ENCODE assay signal across 9 mouse cellular contexts in the genomic region with DNA sequence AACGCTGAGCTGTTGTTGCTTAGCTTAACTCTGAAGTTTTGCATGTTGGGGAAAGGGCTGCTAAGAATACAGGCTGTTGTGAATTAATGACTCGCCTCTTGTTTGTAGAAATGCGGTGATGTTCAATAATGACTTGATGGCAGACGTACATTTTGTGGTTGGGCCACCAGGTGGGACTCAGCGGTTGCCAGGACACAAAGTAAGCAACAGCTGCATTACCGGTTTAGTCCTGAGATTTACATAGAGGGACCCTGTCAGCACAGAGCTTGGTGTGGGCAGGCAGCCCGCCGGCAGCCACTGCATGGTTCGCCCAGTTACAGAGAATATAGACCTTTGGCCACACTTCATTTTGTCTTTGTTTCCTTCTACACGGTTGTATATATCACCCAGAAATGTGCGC. TPM values are rescaled to one million over a fixed set of nuclear protein-coding genes. Genes with fewer than 3 reads are reported as not detected.
DNase-seq lines count a peak whose midpoint lies in the region; ATAC-seq lines count a peak whose summit lies in the region.
"Had no signal": no experiment of that assay in that cellular context is flagged by ENCODE, and none has a peak within 500 bp of the region (broad histone marks: within the 10 kb centered on the region; RNA-seq: fewer than 3 reads in every experiment).

No protein-coding gene starts in this region.

- DNase-seq in kidney, adult 9 months: no peak
- peak; percentile 56 for DNase-seq in cerebellum, adult 9-11 months
- no peak for DNase-seq in hindbrain, embryonic 11.5 days (ENCODE audit: low spot score)
- no peak for DNase-seq in thymus, postnatal 36 days
- DNase-seq in right cerebral cortex, postnatal 14 days: no peak
- no peak for DNase-seq in retina, embryonic 14.5 days (ENCODE audit: low spot score)

- peak overlapping the region; percentile 8; the same call in 1 of the 2 replicates for H3K27ac ChIP-seq in kidney, embryonic 14.5 days (ENCODE audit: low read depth, low read length)
- no peak overlapping the region for H3K27ac ChIP-seq in hindbrain, embryonic 11.5 days (ENCODE audit: low read depth, low read length)
- H3K27ac ChIP-seq in midbrain, embryonic 12.5 days (replicated peaks): no peak overlapping the region

- peak overlapping the region; percentile 45 for H3K4me2 ChIP-seq in kidney, embryonic 14.5 days (replicated peaks; ENCODE audit: low read depth, low read length)
- H3K4me2 ChIP-seq in hindbrain, embryonic 11.5 days (replicated peaks; ENCODE audit: low read depth, low read length): no peak overlapping the region
- H3K4me2 ChIP-seq in midbrain, embryonic 12.5 days (replicated peaks): peak overlapping the region; percentile 46

- peak overlapping the region; percentile 32; the same call in 1 of the 2 replicates for H3K4me3 ChIP-seq in kidney, embryonic 14.5 days (ENCODE audit: low read length)
- H3K4me3 ChIP-seq in hindbrain, embryonic 11.5 days (ENCODE audit: low read depth, low read length): no peak overlapping the region
- peak overlapping the region; percentile 30 for H3K4me3 ChIP-seq in midbrain, embryonic 12.5 days

- H3K9me3 ChIP-seq in kidney, embryonic 14.5 days (ENCODE audit: control insufficient read depth, low read length): no peaks in the 10 kb centered on the region
- H3K9me3 ChIP-seq in hindbrain, embryonic 11.5 days (ENCODE audit: control insufficient read depth, low read length): no peaks in the 10 kb centered on the region
- H3K9me3 ChIP-seq in midbrain, embryonic 12.5 days: no peaks in the 10 kb centered on the region

- H3K9ac ChIP-seq in kidney, embryonic 14.5 days (ENCODE audit: low read depth, low read length): no peak overlapping the region
- no peak overlapping the region for H3K9ac ChIP-seq in hindbrain, embryonic 11.5 days (ENCODE audit: low read depth, low read length)
- no peak overlapping the region for H3K9ac ChIP-seq in midbrain, embryonic 12.5 days (replicated peaks)

- H3K27me3 ChIP-seq in kidney, embryonic 14.5 days (ENCODE audit: control insufficient read depth, insufficient read depth, low read length): no peaks in the 10 kb centered on the region
- H3K27me3 ChIP-seq in hindbrain, embryonic 11.5 days (ENCODE audit: control insufficient read depth, insufficient read depth, low read length): no peaks in the 10 kb centered on the region
- H3K27me3 ChIP-seq in midbrain, embryonic 12.5 days: no peaks in the 10 kb centered on the region

- H3K36me3 ChIP-seq in kidney, embryonic 14.5 days (ENCODE audit: control insufficient read depth, insufficient read depth, low read length): peaks cover 23% of the 10 kb centered on the region
- 0 out of 2 replicates have a peak, but pooled peaks cover 2% of the 10 kb centered on the region for H3K36me3 ChIP-seq in hindbrain, embryonic 11.5 days (ENCODE audit: control insufficient read depth, insufficient read depth, low read length)
- H3K36me3 ChIP-seq in midbrain, embryonic 12.5 days: peaks cover 18% of the 10 kb centered on the region
- H3K36me3 ChIP-seq: G1E had no signal

- H3K4me1 ChIP-seq in kidney, embryonic 14.5 days (ENCODE audit: control insufficient read depth, insufficient read depth, low read length): peaks cover 24% of the 10 kb centered on the region
- H3K4me1 ChIP-seq in hindbrain, embryonic 11.5 days (replicated peaks; ENCODE audit: control insufficient read depth, insufficient read depth, low read length): peaks cover 5% of the 10 kb centered on the region; the same call in 1 of the 2 replicates
- peaks cover 36% of the 10 kb centered on the region for H3K4me1 ChIP-seq in midbrain, embryonic 12.5 days

- WGBS in kidney, embryonic 14.5 days: 65% methylated on average over 11 of the region's 11 CpGs
- WGBS in hindbrain, embryonic 11.5 days: 48% methylated on average over 11 of the region's 11 CpGs
- WGBS in midbrain, embryonic 12.5 days: 57% methylated on average over 11 of the region's 11 CpGs

- ATAC-seq in kidney, embryonic 14.5 days (ENCODE audit: low FRiP score, low TSS enrichment): peak; percentile 32; the same call in 1 of the 2 replicates
- peak; percentile 56 for ATAC-seq in hindbrain, embryonic 11.5 days (ENCODE audit: low FRiP score)
- peak; percentile 35; the same call in 1 of the 2 replicates for ATAC-seq in midbrain, embryonic 12.5 days (ENCODE audit: low FRiP score, low read depth)

RNA-seq across cellular contexts. Expression of a gene that starts 23.3 kb away (rescaled TPM):
- 18.4 and 21.2 TPM in 2 replicates for polyA plus RNA-seq in kidney, embryonic 14.5 days (2014; fragmentation: Nextera tagmentation; extraction: Ambion mirVana)
- polyA plus RNA-seq in hindbrain, embryonic 11.5 days (2014; fragmentation: Nextera tagmentation; extraction: Ambion mirVana): 19.3 and 21.0 TPM in 2 replicates
- polyA plus RNA-seq in midbrain, embryonic 12.5 days (2016; fragmentation: Nextera tagmentation; extraction: Ambion mirVana): 18.8 and 19.5 TPM in 2 replicates
- polyA plus RNA-seq: G1E had no signal
